Mouse (Mus musculus) liver, postnatal 0 days (tissue): ENCODE measurements around the gene Tfcp2l1.

Experiments used
- CTCF ChIP-seq: sonication (generic); IDR thresholded peaks from 2 replicates; pipeline ENCODE4 v1.5.1; 2016; ENCODE audit warnings: antibody characterized with exemption, low read depth
- EP300 ChIP-seq: IDR thresholded peaks from 2 replicates; pipeline ENCODE4 v1.6.1; 2016; ENCODE audit warnings: antibody characterized with exemption, low read depth, mild to moderate bottlenecking

DNA sequence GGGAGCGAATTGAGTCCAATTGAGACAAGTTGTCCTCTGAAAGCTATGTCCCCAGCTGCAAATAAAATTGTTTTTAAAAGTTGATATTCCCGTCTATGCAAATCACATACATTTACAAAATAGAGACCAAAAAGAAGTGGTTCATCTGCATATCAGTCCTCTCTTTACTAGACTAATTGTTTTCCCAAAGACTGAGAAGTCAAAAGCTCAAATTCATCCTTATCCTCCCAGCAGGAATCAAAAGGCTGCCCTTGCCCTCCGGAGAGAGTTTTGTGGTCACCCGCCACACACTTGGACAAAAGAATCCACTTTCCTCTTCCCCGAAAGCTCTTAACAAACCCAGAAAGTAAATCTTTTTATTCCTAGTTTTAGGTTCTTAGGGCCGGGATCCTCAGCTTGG lies 2.3 kb upstream of the Tfcp2l1 start:
- TF ChIP-seq CTCF (no peak), EP300 (no peak)
